Mouse (Mus musculus) frontal cortex, adult (tissue): ENCODE results near the gene Bcor.

Experiments used
- ATAC-seq: cut with Nextera tagmentation; 2 replicates; pipeline ENCODE4 v1.9.2; 2017; ENCODE audit warnings: mild to moderate bottlenecking, moderate library complexity, mixed read lengths; ENCODE audit not compliant: low TSS enrichment

The Bcor gene

DNA sequence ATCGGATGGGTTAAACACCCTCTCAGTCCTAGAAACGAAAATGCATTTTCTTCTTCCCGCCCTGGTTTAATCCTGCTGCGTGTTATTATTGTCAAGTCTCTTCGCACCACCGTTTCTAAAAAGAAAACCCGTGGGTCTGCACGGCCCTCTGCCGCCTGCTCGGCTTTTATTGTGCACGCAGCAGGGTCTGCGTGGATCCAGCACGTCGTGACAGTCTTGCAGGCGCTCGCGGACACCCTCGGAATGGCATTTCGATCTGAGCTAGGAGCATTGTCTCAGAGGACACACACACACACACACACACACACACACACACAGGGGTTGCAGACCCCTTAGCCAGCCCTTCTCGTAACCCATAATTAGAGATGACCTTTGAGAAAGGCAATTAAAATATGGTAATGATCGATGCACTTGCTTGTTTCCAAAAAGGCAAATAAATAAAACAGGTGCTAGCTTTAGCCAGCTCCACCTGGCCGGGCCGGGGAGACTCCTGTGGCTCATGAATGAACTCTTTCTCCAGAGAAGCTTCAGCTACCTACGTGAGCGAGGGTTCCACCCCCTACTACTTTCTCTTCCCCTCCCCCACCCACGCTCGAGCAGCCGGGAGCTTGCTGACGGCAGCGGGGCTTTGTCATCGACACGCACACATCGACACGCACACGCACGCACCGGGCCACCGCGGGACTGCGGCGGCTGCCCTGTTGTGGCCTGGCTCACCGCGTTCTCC, 8.7 kb downstream of the Bcor start:
- ATAC-seq: peak; percentile 68

DNA sequence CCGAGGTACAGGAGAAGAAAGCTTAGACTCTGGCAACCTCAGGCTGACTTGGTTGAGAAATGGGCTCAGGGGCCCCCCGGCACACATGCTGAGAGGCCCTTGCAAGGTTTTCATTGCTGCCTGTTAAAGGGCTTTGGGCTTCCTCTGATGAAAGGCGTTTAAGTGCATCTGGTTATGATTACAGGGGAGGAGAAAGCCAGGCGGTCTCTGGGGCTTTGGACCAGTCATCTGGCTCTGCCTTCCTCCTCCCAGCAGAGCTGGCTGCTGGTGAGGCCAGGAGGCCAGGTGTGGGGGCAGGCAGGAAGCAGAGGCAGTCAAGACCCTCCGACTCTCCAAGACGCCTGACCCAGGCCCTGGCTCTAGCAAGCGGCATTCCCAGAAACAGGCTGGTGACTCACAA, 9.7 kb downstream of the Bcor start:
- ATAC-seq: no peak

DNA sequence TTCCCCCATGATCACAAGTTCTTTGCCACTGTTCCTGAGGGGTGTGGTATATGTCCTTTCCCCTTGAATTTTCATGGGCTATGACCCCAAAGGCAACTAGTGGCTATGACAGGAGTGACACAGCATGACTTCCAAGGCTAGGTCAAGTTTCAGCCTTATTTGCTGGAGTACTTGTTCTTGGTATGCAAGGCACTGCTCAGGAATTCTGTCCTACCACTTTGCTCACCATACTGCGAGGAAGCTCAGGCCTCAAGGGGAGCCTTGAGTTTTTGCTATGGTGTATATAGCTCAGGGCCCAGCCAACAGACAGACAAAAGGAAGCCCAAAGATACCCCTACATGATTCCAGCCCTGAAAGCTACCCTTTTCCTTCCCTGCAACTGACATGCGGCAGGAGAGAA, 13.9 kb downstream of the Bcor start:
- ATAC-seq: no peak

DNA sequence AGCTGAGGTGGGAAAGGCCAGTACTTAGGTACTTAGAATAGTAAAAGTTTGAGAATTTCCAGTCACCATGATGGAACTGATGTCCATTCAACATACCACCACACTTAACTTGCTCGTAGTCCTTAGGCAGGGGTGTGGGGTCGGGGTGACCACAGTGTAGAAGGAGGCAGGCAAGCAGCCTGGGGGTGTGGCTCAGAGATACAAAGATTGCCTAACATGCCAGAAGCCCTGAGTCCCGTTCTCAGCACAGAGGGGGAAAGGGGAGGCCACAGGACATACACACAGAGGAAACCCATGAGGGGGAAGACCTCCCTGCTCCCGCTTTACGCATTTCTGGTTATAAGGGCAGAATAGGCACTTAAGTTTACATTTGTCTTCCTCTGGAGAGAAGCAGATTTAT, 17.3 kb downstream of the Bcor start:
- ATAC-seq: no peak

GRCm38 (mm10) chrX:12140086-12140740, 19.9 kb downstream of the Bcor start:
- no peak for ATAC-seq

DNA sequence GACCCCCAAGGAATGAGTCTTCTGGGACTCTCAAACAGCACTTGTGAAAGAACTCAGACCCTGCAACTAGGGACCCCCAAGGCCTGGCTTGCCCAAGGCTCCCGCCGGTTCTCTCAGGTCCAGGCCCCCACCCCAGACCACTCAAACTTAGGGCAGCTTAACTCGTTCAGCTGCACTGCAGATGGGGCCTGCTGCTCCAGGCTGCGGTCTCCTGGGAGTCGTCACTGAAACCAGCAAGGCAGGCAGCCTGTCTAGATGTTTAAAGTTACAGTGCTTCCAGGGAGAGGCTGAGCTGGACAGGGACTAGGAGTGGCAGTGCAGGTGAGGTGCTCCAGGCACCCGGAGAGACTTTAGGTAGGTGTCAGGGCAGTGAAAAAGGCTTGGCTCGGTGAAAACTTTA, 21.9 kb downstream of the Bcor start:
- no peak for ATAC-seq

DNA sequence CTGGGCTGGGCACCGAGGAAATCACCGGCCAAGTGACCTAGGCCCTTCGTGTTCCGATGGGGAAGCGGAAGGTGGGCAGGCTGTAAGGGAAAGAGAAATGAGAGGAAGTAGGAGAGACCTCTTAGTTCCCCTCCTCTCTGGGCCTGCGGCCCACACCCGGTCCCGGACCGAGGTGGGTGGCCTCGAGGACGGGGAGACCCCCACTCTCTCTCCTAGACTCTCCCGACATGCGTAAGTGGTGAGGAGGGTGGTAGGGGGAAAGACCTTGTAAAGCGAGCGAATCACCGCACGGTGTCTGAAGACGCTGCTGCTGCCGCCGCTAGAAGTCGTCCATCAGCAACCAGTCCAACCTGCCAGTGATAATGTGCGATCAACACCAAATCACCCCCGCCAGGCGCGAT, 23.0 kb downstream of the Bcor start:
- no peak for ATAC-seq

DNA sequence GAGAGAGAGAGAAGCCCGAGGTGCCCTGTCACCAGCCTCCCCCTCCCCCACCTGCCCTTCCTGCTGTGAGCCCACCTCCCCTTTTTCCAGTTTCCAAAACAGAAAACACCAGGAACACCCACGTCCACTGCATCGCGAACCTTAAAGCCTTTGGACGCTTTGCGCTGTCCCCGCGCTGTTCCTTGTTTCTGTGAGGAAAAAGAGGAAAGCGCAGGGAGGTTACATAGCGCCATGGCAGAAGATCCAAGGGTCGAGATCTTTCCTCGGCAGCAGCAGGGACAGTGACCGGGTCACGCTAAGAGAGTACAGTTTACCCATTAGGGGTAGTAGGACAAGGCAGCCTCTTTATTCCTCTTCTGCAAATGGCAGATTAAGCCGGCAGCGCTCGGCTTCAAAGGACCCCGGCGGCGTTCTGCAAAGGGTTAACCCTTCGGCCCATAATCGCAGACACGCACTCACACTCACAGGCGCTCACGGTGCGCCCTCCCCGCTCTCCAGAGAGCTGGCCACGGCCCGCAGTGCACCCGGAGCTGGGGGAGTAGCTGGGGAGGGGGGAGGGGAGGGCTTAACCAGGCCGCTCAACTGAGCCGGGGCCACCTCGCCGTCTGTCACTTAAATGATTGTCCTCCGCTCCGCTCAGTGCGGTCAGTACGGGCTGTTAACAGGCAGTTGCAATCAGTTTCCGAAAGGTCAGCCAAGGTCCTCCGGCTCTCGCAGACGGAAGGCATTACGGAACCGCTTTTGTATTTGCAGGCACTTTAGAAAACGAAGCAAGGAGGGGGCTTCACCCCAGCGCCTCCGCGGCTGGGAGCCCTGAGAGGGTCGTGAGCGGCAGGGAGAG, 23.7 kb downstream of the Bcor start:
- ATAC-seq: peak; percentile 3; the same call in 1 of the 2 replicates

DNA sequence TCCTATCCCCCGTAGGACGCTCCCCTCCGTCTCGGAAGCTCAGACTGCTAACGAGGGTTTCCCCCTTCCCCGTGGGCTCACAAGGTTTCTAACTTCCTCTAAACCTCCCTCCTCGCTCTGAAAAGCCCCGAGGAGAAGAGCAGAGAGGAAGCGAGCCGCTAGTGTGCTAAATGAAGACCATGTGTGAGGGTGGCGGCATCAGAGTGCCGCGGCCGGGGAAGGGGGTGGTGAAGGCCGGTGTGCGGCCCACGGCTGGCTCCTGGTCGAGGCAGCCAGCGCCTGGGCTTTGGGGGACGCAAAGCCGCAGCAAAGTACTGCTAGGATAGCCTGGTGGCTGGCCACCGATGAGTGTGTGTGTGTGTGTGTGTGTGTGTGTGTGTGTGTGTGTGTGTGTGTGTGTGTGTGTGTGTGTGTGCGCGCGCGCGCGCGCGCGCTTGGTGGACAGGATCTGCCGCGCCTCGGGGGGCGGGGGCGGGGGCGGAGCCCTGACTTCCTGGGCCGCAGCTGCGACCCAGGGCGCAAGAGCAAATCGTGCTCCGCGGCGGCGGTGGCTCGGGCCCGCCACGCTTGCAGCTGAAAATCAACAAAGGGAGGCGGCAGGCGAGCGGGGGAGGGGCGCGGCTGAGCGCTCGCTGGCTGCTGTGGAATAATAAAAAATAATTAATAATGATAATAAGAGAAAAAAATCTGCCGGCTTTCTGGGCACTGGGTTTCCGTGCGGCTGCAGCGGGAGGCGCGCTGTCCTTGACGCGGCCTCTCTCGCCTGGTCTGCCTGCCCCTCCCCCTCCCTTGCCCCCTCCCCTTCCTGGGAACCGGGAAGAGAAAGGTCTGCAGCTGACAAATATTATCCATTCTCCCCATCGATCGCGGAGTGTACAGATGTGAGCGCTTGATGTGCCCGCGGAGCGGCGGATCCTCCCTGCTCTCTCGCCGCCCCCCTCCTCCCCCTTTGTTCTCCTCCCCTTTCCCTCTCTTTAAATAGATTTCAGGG, 24.7 kb downstream of the Bcor start:
- peak; percentile 29; the same call in 1 of the 2 replicates for ATAC-seq

DNA sequence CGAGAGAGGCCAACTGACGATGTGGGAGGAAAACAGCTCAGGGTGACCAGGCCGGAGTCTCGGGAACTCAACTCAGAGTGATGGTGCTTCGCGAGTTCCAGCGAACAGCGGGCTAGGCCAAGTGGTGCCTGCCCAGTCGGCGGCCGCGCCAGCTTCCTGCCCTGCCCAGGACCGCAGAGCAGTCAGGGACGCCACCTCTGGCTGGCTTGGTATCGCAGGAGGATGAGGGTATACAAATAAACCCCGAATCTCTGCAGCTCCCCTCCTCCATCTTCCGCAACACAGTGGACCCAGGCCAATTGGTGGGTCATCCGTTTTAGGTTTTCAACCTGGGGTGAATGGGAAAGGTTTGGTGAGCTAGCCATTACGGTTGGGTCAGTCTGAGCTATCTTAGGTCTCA, 25.6 kb downstream of the Bcor start:
- ATAC-seq: no peak

DNA sequence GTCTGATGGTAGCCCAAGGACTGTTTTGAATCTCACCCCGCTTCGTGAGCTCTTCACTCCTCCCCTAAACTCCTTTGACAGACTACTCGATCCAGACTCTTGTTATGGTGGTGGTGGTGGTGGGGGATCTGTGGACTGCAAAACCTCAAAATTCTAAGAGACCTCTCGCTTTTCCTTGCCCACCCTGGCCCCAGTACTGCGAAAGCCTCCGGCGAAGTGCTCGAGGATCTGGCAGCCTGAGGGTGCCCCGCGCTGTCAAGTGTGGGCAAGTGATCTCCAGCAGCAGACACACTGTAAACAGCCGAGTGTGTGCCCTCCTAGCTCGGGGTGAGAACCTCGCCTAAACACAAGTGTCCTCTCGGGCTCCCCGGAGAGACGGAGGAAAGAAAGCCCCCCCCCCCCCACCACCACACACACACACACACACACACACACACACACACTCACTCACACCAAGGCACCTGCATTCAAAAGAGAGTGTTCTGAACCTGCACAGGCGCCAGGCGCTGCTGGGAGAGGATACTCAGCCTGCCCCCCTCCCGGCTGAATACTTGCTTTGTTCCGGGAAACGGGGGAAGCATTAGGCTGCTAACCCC, 26.2 kb downstream of the Bcor start:
- ATAC-seq: no peak

DNA sequence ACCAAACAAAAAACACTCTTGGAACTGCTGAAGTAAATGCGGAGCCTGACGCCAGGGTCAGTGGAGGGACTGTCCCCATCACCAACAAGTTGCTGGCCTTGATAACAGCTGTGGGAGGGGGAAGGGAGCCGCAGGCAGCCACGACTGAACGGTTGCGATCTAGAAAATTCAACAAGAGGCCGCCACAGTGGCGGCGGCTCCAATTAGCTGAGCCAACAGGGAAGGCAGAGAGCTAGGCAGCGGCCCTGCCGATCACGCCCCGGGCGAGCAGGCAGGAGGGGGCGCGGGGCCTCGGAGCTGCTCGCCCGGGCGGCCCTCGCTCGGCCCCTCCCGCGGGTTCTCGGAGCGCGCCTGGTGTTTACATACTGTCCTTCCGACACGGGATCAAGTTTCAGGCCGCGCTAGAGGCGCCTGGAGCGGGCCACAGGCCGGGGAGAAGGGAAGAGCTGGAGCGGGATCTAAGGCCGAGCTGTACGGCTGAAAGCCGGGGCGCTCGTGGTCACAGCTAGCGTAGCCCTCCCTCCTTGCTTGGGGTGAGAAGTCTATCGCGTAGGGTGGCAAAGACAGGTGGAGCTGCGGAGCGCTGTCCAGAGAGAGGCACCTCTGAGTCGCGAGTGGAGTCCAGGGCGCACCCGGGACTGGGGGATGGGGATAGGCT, 26.8 kb downstream of the Bcor start:
- no peak for ATAC-seq

GRCm38 (mm10) chrX:12132541-12133177, 27.5 kb downstream of the Bcor start:
- ATAC-seq: no peak

- no peak for ATAC-seq
Measured at GRCm38 (mm10) chrX:12129828-12130809, 30.0 kb downstream of the Bcor start.

DNA sequence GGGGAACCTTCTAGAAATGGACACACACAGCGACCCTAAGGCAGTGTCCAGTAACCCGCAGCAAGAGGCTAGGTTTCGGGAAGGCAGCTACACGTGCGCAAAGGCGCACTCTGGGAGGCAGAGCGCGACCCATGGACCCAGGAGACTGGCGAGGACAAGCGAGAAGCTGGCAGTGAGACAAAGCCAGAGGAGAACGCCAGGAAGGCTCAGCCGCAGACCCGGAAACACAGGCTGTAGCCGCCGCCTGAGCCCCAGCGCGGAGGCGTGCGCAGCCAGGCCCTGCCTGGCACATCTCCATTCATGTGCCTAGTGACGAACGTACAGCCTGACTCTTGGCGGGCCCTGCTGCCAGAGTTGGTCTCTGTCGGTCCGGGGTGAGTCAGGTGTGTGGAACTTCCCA, 30.9 kb downstream of the Bcor start:
- ATAC-seq: peak; percentile 39

GRCm38 (mm10) chrX:12128165-12129083, 31.7 kb downstream of the Bcor start:
- 0 out of 2 replicates have a peak, but pooled peaks have one; percentile 21 for ATAC-seq

- no peak for ATAC-seq
Measured at GRCm38 (mm10) chrX:12127799-12128164, 32.4 kb downstream of the Bcor start.
